11 mouse cellular contexts compared by ENCODE assay signal in genomic region chr12:26115339-26115912, GRCm38 (mm10).
DNase-seq lines count a peak whose midpoint lies in the region; ATAC-seq and TF ChIP-seq lines count a peak whose summit lies in the region.
"Had no signal": no experiment of that assay in that cellular context is flagged by ENCODE, and none has a peak within 500 bp of the region (broad histone marks: within the 10 kb centered on the region; RNA-seq: fewer than 3 reads in every experiment).

No protein-coding gene starts in this region.

- no peak for TF ChIP-seq CTCF in layer of hippocampus, adult 2 months (conservative IDR thresholded peaks at IDR 0.05)
- no peak for TF ChIP-seq CTCF in cerebellum, adult 2 months (IDR thresholded peaks at IDR 0.05; ENCODE audit: borderline replicate concordance, insufficient read depth, low read depth, low read length)

- peaks cover 30% of the 10 kb centered on the region for H3K4me1 ChIP-seq in cerebellum, adult 2 months (ENCODE audit: control insufficient read depth, insufficient read depth, low read length)
- H3K4me1 ChIP-seq in forebrain, embryonic 15.5 days = peaks cover 28% of the 10 kb centered on the region
- 0 out of 2 replicates have a peak, but pooled peaks cover 6% of the 10 kb centered on the region for H3K4me1 ChIP-seq in midbrain, embryonic 14.5 days (ENCODE audit: control insufficient read depth, insufficient read depth, low read length)

- TF ChIP-seq POLR2A in cerebellum, adult 2 months (IDR thresholded peaks at IDR 0.05; ENCODE audit: borderline replicate concordance, insufficient read depth, low read length) = no peak

- WGBS in cerebellum, adult 2 months = 24% methylated on average over 9 of the region's 9 CpGs
- WGBS in forebrain, embryonic 15.5 days = 24% methylated on average over 9 of the region's 9 CpGs
- 24% methylated on average over 9 of the region's 9 CpGs for WGBS in midbrain, embryonic 14.5 days

- no peak overlapping the region for H3K4me2 ChIP-seq in forebrain, embryonic 15.5 days (replicated peaks)
- H3K4me2 ChIP-seq in midbrain, embryonic 14.5 days (ENCODE audit: low read length) = no peak overlapping the region
- H3K4me2 ChIP-seq: lung, embryonic 14.5 days had no signal

- no peaks in the 10 kb centered on the region for H3K9me3 ChIP-seq in forebrain, embryonic 15.5 days
- H3K9me3 ChIP-seq in midbrain, embryonic 14.5 days (ENCODE audit: control insufficient read depth, low read length) = no peaks in the 10 kb centered on the region

- ATAC-seq in forebrain, embryonic 15.5 days (replicated peaks) = peak; percentile 74
- ATAC-seq in midbrain, embryonic 14.5 days (ENCODE audit: low FRiP score, low TSS enrichment) = no peak

- no peaks in the 10 kb centered on the region for H3K27me3 ChIP-seq in cerebellum, adult 2 months (ENCODE audit: control insufficient read depth, insufficient read depth, low read length)
- H3K27me3 ChIP-seq in forebrain, embryonic 15.5 days = no peaks in the 10 kb centered on the region
- no peaks in the 10 kb centered on the region for H3K27me3 ChIP-seq in midbrain, embryonic 14.5 days (ENCODE audit: control insufficient read depth, insufficient read depth, low read length)

- H3K36me3 ChIP-seq in forebrain, embryonic 15.5 days = no peaks in the 10 kb centered on the region
- no peaks in the 10 kb centered on the region for H3K36me3 ChIP-seq in midbrain, embryonic 14.5 days (ENCODE audit: control insufficient read depth, insufficient read depth, low read length)

- no peak overlapping the region for H3K4me3 ChIP-seq in layer of hippocampus, adult 2 months
- H3K4me3 ChIP-seq in cerebellum, adult 2 months (replicated peaks; ENCODE audit: insufficient read depth, low read depth, low read length) = no peak overlapping the region
- H3K4me3 ChIP-seq in forebrain, embryonic 15.5 days = no peak overlapping the region
- H3K4me3 ChIP-seq in midbrain, embryonic 14.5 days (replicated peaks; ENCODE audit: low read depth, low read length) = no peak overlapping the region

- H3K27ac ChIP-seq in layer of hippocampus, adult 2 months = peak overlapping the region; percentile 71
- H3K27ac ChIP-seq in cerebellum, adult 2 months (ENCODE audit: insufficient read depth, low read length) = peak overlapping the region; percentile 8; the same call in 1 of the 2 replicates
- H3K27ac ChIP-seq in forebrain, embryonic 15.5 days (replicated peaks) = peak overlapping the region; percentile 86
- H3K27ac ChIP-seq in midbrain, embryonic 14.5 days (replicated peaks; ENCODE audit: low read depth, low read length) = peak overlapping the region; percentile 70

- no peak overlapping the region for H3K9ac ChIP-seq in forebrain, embryonic 15.5 days (replicated peaks)
- no peak overlapping the region for H3K9ac ChIP-seq in midbrain, embryonic 14.5 days (replicated peaks; ENCODE audit: low read length)
- H3K9ac ChIP-seq: lung, embryonic 14.5 days had no signal

- peak; percentile 10 to 21 for DNase-seq in layer of hippocampus, adult 2 months (ENCODE audit: low spot score in 2 of 2)
- no peak for DNase-seq in layer of hippocampus, adult 9-10 months (ENCODE audit: low spot score)
- DNase-seq in cerebellum, adult 2 months = peak; percentile 48 to 54
- DNase-seq in midbrain, embryonic 14.5 days = peak; percentile 51
- no peak for DNase-seq in kidney, postnatal 4 days
- no peak for DNase-seq in MN1 (ENCODE audit: low spot score)
- no peak for DNase-seq in kidney, adult 11 months
- DNase-seq: kidney, postnatal 25 days; lung, embryonic 14.5 days; right cerebral cortex, adult 18-20 months had no signal

Comparison
In these comparisons a context has a peak if more than half of its experiments do, and no peak if none do; other contexts are left out.
1. DNase-seq: peak in layer of hippocampus, adult 2 months (2 of 2), cerebellum, adult 2 months (2 of 2) and midbrain, embryonic 14.5 days (single experiment); none in layer of hippocampus, adult 9-10 months (single experiment), kidney, postnatal 4 days (0 of 2), MN1 (single experiment) and kidney, adult 11 months (single experiment).
2. H3K27ac ChIP-seq: peak in every context shown above with its lines; median percentile 86 in forebrain, embryonic 15.5 days; 71 in layer of hippocampus, adult 2 months; 70 in midbrain, embryonic 14.5 days; 8 in cerebellum, adult 2 months.